Mouse (Mus musculus): ENCODE results near the gene Pi4k2a. TPM values are rescaled to one million over a fixed set of nuclear protein-coding genes. Genes with fewer than 3 reads are reported as not detected.

Gene Pi4k2a
- polyA plus RNA-seq, 1 experiment from 2014 or later: 40.1 TPM

DNA sequence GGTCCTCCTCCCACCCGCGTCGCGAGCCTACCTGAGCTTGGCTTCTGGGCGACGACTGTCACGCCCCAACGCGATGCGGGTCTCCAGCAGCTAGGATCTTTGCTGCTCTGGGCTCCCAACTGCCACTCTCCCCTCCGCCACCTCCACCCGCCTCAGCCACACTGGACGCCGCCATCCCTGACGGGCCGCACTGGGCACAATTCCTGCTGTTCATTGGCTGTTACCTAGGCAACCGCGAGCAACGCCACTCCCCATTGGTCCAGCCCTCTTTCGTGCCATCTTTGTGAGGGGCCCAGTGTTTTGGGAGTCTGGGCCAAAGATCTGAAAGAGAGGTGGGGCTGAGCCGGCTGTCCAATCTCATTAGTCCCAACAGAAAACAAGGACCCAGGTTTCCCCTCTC, 4.1 kb upstream of the Pi4k2a start, which contains the start of gene Morn4:
TSS of gene Morn4 (minus strand) at position 192 of the 400 bp plus-strand sequence.
- Histone ChIP-seq H3K4me3 (peak within 1 kb of the TSS; percentile 80), H3K27ac (no peak within 1 kb of the TSS), H3K27me3 (replicated peaks) (no peaks in the 10 kb centered on the region), H3K9me3 (no peaks in the 10 kb centered on the region), H3K36me3 (no peaks in the 10 kb centered on the region), H3K4me2 (replicated peaks) (peak within 1 kb of the TSS; percentile 93), H3K4me1 (peaks cover 21% of the 10 kb centered on the region), H3K9ac (peak within 1 kb of the TSS; percentile 77)
- ATAC-seq (ENCODE audit: low FRiP score, low read depth): peak; percentile 79
- WGBS: under 1% methylated on average over 21 of the region's 21 CpGs

DNA sequence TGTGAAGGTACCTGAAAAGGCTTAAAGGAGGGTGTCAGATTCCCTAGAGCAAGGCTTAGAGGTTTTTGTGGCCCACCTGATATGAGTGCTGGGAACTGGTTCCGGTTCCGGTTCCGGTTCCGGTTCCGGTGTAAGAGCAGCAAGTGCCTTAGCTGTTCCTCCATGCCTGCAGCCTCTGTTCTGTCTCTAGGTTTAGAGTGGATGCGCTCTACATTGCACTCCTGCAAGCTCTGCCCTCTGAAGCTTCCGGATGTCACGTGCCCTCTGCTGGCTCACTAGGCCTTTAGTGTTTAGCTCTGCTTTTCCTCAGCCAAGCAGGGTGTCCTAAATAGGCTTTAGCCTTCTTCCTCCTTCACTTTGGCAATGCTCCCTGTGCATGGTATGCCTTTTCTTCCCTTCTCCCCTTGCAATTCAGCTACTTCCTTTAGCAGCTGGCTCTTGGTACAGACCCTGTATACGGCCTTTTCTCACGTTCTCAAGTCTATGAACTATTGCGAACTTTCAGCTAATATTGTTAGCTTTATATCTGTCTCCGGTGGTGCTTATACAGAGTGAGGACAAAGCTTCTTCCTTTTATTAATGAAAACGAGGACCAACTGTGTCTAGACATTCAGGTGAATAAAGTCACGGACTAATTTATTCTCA, 1.0 kb upstream of the Pi4k2a start:
- Histone ChIP-seq H3K4me3 (peak overlapping the region; percentile 96; the same call in 1 of the 2 replicates), H3K4me1 (peaks cover 31% of the 10 kb centered on the region), H3K36me3 (peaks cover 5% of the 10 kb centered on the region; the same call in 1 of the 2 replicates), H3K27ac (0 out of 2 replicates have a peak overlapping the region, but pooled peaks have one; percentile 26), H3K9me3 (no peaks in the 10 kb centered on the region), H3K27me3 (replicated peaks) (no peaks in the 10 kb centered on the region), H3K4me2 (replicated peaks) (peak overlapping the region; percentile 79), H3K9ac (no peak overlapping the region)
- no peak for ATAC-seq (ENCODE audit: low FRiP score, low read depth)
- 31% methylated on average over 14 of the region's 14 CpGs for WGBS

GRCm38 (mm10) chr19:42090637-42091141, 419 bp downstream of the Pi4k2a start:
- Histone ChIP-seq H3K4me3 (peak overlapping the region; percentile 96), H3K27me3 (replicated peaks) (no peaks in the 10 kb centered on the region), H3K9me3 (no peaks in the 10 kb centered on the region), H3K4me2 (replicated peaks) (peak overlapping the region; percentile 79), H3K36me3 (peaks cover 8% of the 10 kb centered on the region), H3K27ac (peak overlapping the region; percentile 91), H3K9ac (peak overlapping the region; percentile 95), H3K4me1 (peaks cover 27% of the 10 kb centered on the region)
- peak; percentile 72 for ATAC-seq (ENCODE audit: low FRiP score, low read depth)
- under 1% methylated on average over 44 of the region's 52 CpGs for WGBS

- Histone ChIP-seq H3K36me3 (peaks cover 26% of the 10 kb centered on the region), H3K27ac (no peak overlapping the region), H3K4me3 (no peak overlapping the region), H3K9ac (no peak overlapping the region), H3K4me2 (replicated peaks) (no peak overlapping the region), H3K27me3 (replicated peaks) (no peaks in the 10 kb centered on the region), H3K4me1 (no peaks in the 10 kb centered on the region), H3K9me3 (no peaks in the 10 kb centered on the region)
- 89% methylated on average over 3 of the region's 3 CpGs for WGBS
- ATAC-seq (ENCODE audit: low FRiP score, low read depth): no peak
Measured at GRCm38 (mm10) chr19:42099406-42099805, 9.1 kb downstream of the Pi4k2a start.

DNA sequence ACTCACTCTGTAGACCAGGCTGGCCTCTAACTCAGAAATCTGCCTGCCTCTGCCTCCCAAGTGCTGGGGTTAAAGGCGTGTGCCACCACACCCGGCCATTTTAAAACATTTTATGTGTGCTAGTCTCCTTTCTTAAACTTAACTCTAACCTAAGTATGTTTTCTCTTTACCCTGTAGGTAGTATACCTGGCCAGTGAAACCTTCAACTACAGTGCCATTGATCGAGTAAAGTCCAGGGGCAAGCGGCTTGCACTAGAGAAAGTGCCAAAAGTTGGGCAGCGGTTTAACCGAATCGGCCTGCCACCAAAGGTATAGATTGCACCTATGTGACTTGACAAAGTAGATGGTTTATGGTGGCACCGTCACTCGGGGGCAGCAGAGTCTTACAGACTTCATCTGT, 14.4 kb downstream of the Pi4k2a start:
- Histone ChIP-seq H3K9me3 (no peaks in the 10 kb centered on the region), H3K27me3 (replicated peaks) (no peaks in the 10 kb centered on the region), H3K4me2 (replicated peaks) (no peak overlapping the region), H3K27ac (no peak overlapping the region), H3K36me3 (peaks cover 40% of the 10 kb centered on the region), H3K4me1 (no peaks in the 10 kb centered on the region), H3K4me3 (no peak overlapping the region), H3K9ac (no peak overlapping the region)
- no peak for ATAC-seq (ENCODE audit: low FRiP score, low read depth)
- 97% methylated on average over 9 of the region's 9 CpGs for WGBS

DNA sequence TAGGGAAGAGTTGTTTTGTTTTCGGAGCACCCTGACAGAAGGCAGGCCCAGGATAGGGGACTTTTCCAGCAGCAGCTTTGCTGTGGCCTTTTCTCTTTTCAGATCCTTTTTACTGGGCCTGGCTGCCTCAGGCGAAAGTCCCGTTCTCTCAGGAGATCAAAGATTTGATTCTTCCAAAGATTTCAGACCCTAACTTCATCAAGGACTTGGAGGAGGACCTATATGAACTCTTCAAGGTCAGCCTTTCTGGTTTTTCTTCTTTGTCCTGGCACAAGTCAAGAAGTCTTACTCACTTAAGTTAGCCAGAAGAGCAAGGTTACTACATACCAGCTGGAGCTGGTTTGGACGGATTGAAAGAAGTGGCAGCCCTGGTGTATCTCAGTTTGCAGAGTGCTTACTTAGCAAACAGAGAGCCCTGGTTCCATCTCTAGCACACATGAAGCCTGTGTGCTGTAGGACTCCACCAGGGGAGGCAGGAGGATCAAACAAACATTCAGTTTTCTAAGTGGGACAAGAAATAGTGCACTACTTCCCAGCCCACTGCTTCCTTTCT, 25.6 kb downstream of the Pi4k2a start:
- WGBS: 87% methylated on average over 4 of the region's 4 CpGs
- no peak overlapping the region for H3K4me3 ChIP-seq
- no peak overlapping the region for H3K4me2 ChIP-seq (replicated peaks)
- H3K4me1 ChIP-seq: no peaks in the 10 kb centered on the region
- no peaks in the 10 kb centered on the region for H3K27me3 ChIP-seq (replicated peaks)
- no peak for ATAC-seq (ENCODE audit: low FRiP score, low read depth)
- no peak overlapping the region for H3K27ac ChIP-seq
- no peak overlapping the region for H3K9ac ChIP-seq
- H3K36me3 ChIP-seq: peaks cover 62% of the 10 kb centered on the region
- no peaks in the 10 kb centered on the region for H3K9me3 ChIP-seq

DNA sequence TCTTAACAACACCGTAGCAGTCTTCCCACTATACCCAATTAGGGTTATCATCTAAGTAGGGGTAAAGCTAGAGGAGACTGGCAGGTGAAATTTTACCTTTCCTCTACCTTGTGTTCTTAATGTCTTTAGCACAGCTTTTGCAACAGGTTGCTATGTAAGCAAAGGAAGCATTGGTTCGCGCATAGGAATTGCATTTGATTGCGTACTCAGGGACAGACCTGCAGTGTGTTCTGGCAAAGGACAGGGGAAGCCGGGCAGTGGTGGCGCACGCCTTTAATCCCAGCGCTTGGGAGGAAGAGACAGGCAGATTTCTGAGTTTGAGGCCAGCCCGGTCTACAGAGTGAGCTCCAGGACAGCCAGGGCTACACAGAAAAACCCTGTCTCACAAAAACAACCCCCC, 27.9 kb downstream of the Pi4k2a start:
- no peak overlapping the region for H3K4me2 ChIP-seq (replicated peaks)
- 96% methylated on average over 9 of the region's 9 CpGs for whole genome bisulfite sequencing
- no peaks in the 10 kb centered on the region for H3K27me3 ChIP-seq (replicated peaks)
- no peak overlapping the region for H3K4me3 ChIP-seq
- H3K9ac ChIP-seq: no peak overlapping the region
- H3K4me1 ChIP-seq: no peaks in the 10 kb centered on the region
- peaks cover 74% of the 10 kb centered on the region for H3K36me3 ChIP-seq
- no peaks in the 10 kb centered on the region for H3K9me3 ChIP-seq
- no peak overlapping the region for H3K27ac ChIP-seq
- ATAC-seq (ENCODE audit: low FRiP score, low read depth): no peak

DNA sequence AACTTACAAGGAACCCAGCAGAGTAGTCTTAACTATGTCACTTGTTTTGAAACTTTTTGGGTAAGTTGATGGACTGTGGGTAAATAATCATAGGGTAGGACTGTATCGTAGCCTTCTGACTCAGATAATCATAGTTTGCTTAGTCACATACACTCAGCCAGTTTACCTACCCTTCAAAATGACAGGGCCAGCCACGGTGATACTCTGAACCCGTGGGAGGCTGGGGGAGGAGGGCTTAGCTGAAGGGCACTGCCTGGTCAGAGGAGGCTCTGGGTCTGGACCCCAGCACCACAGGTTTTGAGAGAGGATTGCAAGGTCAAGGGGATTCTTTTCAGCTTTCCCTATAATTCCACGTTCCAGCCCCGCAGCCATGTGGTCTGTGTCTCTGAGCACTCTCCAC, 28.3 kb downstream of the Pi4k2a start:
- H3K4me1 ChIP-seq: no peaks in the 10 kb centered on the region
- peaks cover 74% of the 10 kb centered on the region for H3K36me3 ChIP-seq
- H3K9me3 ChIP-seq: no peaks in the 10 kb centered on the region
- ATAC-seq (ENCODE audit: low FRiP score, low read depth): no peak
- no peak overlapping the region for H3K27ac ChIP-seq
- no peaks in the 10 kb centered on the region for H3K27me3 ChIP-seq (replicated peaks)
- H3K9ac ChIP-seq: no peak overlapping the region
- no peak overlapping the region for H3K4me3 ChIP-seq
- 94% methylated on average over 5 of the region's 5 CpGs for WGBS
- H3K4me2 ChIP-seq (replicated peaks): no peak overlapping the region

GRCm38 (mm10) chr19:42120451-42120850, 30.2 kb downstream of the Pi4k2a start:
- Histone ChIP-seq H3K27ac (no peak overlapping the region), H3K36me3 (peaks cover 67% of the 10 kb centered on the region), H3K4me3 (no peak overlapping the region), H3K4me2 (replicated peaks) (no peak overlapping the region), H3K9ac (no peak overlapping the region), H3K9me3 (no peaks in the 10 kb centered on the region), H3K4me1 (no peaks in the 10 kb centered on the region), H3K27me3 (replicated peaks) (no peaks in the 10 kb centered on the region)
- ATAC-seq (ENCODE audit: low FRiP score, low read depth): no peak
- 92% methylated on average over 8 of the region's 8 CpGs for WGBS

GRCm38 (mm10) chr19:42124684-42125083, 34.4 kb downstream of the Pi4k2a start:
- Histone ChIP-seq H3K4me3 (no peak overlapping the region), H3K27ac (no peak overlapping the region), H3K4me1 (peaks cover 14% of the 10 kb centered on the region), H3K36me3 (peaks cover 40% of the 10 kb centered on the region), H3K9ac (no peak overlapping the region), H3K27me3 (replicated peaks) (0 out of 2 replicates have a peak, but pooled peaks cover 4% of the 10 kb centered on the region), H3K9me3 (no peaks in the 10 kb centered on the region), H3K4me2 (replicated peaks) (no peak overlapping the region)
- ATAC-seq (ENCODE audit: low FRiP score, low read depth): no peak
- WGBS: 90% methylated on average over 13 of the region's 13 CpGs

GRCm38 (mm10) chr19:42125501-42126218, 35.4 kb downstream of the Pi4k2a start:
- H3K4me2 ChIP-seq (replicated peaks): no peak overlapping the region
- no peak overlapping the region for H3K9ac ChIP-seq
- H3K4me1 ChIP-seq: peaks cover 21% of the 10 kb centered on the region
- H3K27ac ChIP-seq: no peak overlapping the region
- ATAC-seq (ENCODE audit: low FRiP score, low read depth): no peak
- no peaks in the 10 kb centered on the region for H3K9me3 ChIP-seq
- WGBS: 82% methylated on average over 11 of the region's 11 CpGs
- peaks cover 30% of the 10 kb centered on the region for H3K36me3 ChIP-seq
- no peak overlapping the region for H3K4me3 ChIP-seq
- H3K27me3 ChIP-seq (replicated peaks): 0 out of 2 replicates have a peak, but pooled peaks cover 4% of the 10 kb centered on the region

DNA sequence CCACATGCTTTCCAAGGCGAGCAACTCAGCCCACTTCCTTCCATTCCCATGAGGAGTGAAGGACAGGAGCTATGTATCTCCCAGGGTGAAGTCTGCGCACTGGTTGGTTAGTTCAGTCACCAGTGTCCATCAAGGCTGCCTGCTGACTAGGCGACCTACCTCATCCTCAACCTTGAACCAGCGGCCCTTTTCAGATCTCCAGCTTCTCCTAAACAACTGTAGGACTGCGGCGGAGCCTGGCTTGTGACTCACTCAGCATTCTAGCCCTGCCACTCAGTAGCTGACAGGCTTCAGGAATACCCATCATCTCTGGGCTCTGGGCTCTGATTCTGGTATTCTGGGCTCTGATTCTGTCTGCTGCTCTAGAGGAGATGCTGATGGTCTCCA, 35.9 kb downstream of the Pi4k2a start:
- H3K4me2 ChIP-seq (replicated peaks): no peak overlapping the region
- H3K9me3 ChIP-seq: no peaks in the 10 kb centered on the region
- peaks cover 25% of the 10 kb centered on the region for H3K36me3 ChIP-seq
- H3K9ac ChIP-seq: no peak overlapping the region
- peaks cover 21% of the 10 kb centered on the region for H3K4me1 ChIP-seq
- WGBS: 91% methylated on average over 6 of the region's 6 CpGs
- no peak overlapping the region for H3K4me3 ChIP-seq
- no peak overlapping the region for H3K27ac ChIP-seq
- H3K27me3 ChIP-seq (replicated peaks): 0 out of 2 replicates have a peak, but pooled peaks cover 4% of the 10 kb centered on the region
- ATAC-seq (ENCODE audit: low FRiP score, low read depth): no peak

Data from neural tube, embryonic 12.5 days (tissue).